Mouse (Mus musculus) layer of hippocampus, postnatal 14 days (tissue): ENCODE measurements around the gene Dnajb3. TPM values are rescaled to one million over a fixed set of nuclear protein-coding genes. Genes with fewer than 3 reads are reported as not detected.

ENCODE experiments used
- total RNA-seq, 2 experiments: library from RNA; stranded (reverse); gene quantifications; 2 replicates each; pipeline ENCODE4 v1.2.3; 2021

Gene Dnajb3
- total RNA-seq, 2 experiments from 2014 or later: 1.7 to 3.1 TPM

Other genes starting within 250 kb of the Dnajb3 start
- gene Usp40, start 197.2 kb downstream of the Dnajb3 start, total RNA-seq: 10 to 100 TPM; 21.2 to 25.3 TPM
- not detected for gene Ugt1a10, start 150.4 kb downstream of the Dnajb3 start, total RNA-seq
- not detected for gene Ugt1a9, start 135.0 kb downstream of the Dnajb3 start, total RNA-seq
- not detected for gene Ugt1a8, start 118.0 kb downstream of the Dnajb3 start, total RNA-seq
- under 1 TPM; 0.58 to 0.95 TPM for gene Ugt1a7c, start 110.7 kb downstream of the Dnajb3 start, total RNA-seq
- gene Ugt1a6b, start 102.5 kb downstream of the Dnajb3 start, total RNA-seq: under 1 TPM in 1 of 2 experiments, not detected in 1; 0.21 TPM
- under 1 TPM; 0.62 to 0.83 TPM for gene Ugt1a6a, start 71.0 kb downstream of the Dnajb3 start, total RNA-seq
- gene Ugt1a5, start 39.8 kb downstream of the Dnajb3 start, total RNA-seq: not detected
- gene Ugt1a2, start 5.2 kb downstream of the Dnajb3 start, total RNA-seq: not detected
- not detected for gene Ugt1a1, start 6.2 kb upstream of the Dnajb3 start, total RNA-seq
- gene Mroh2a, start 21.2 kb upstream of the Dnajb3 start, total RNA-seq: under 1 TPM; 0.12 to 0.17 TPM
- 10 to 100 TPM; 36.0 to 37.2 TPM for gene Hjurp, start 71.9 kb upstream of the Dnajb3 start, total RNA-seq
- gene Trpm8, start 71.9 kb upstream of the Dnajb3 start, total RNA-seq: under 1 TPM; 0.25 to 0.57 TPM
- gene Spp2, start 201.2 kb upstream of the Dnajb3 start, total RNA-seq: not detected